Mouse (Mus musculus) myocyte (in vitro differentiated cells): ENCODE measurements at regions not wholly inside any gene's neighbourhood (a gene's known extent, or its start where the extent isn't known, plus 50 kb on each side); places are given as distances from the start of the nearest gene placed in this dataset.

Experiments used
- H3K27me3 ChIP-seq: one replicate; pipeline ENCODE4 v1.6.1; 2011; ENCODE audit not compliant: control insufficient read depth, insufficient read depth, insufficient read length
- H3K36me3 ChIP-seq: one replicate; pipeline ENCODE4 v1.6.1; 2011; ENCODE audit not compliant: control insufficient read depth, insufficient read depth
- H3K4me2 ChIP-seq: one replicate; pipeline ENCODE4 v1.6.1; 2011; ENCODE audit warnings: low read depth, control low read depth
- H3K4me3 ChIP-seq: one replicate; pipeline ENCODE4 v1.5.1; 2011; ENCODE audit warnings: mild to moderate bottlenecking, control low read depth, moderate library complexity
- H3K79me2 ChIP-seq: one replicate; pipeline ENCODE4 v1.6.1; 2011; ENCODE audit not compliant: control insufficient read depth, insufficient read depth
- H3ac ChIP-seq: one replicate; pipeline ENCODE4 v1.6.1; 2011; ENCODE audit not compliant: control insufficient read depth, insufficient read length
- CEBPB ChIP-seq: IDR thresholded peaks from 2 replicates; pipeline ENCODE4 v1.6.1; 2011; ENCODE audit warnings: mild to moderate bottlenecking, moderate library complexity; ENCODE audit not compliant: poor library complexity, insufficient read depth, severe bottlenecking
- E2F4 ChIP-seq: IDR thresholded peaks from one replicate; pipeline ENCODE4 v1.6.1; 2011; ENCODE audit warnings: mild to moderate bottlenecking, control low read depth, moderate library complexity; ENCODE audit not compliant: insufficient read depth
- MAX ChIP-seq: IDR thresholded peaks from one replicate; pipeline ENCODE4 v1.6.1; 2011; ENCODE audit warnings: low read depth, mild to moderate bottlenecking, control low read depth
- MYOD1 ChIP-seq, 3 experiments: IDR thresholded peaks; one replicate each; pipeline ENCODE4 v1.6.1; 2011; ENCODE audit warnings: control low read depth in 2 of 3, low read depth in 2 of 3, mild to moderate bottlenecking in 2 of 3, moderate library complexity in 1 of 3; ENCODE audit not compliant: insufficient read length in 2 of 3, control insufficient read depth in 1 of 3
- MYOG ChIP-seq, 3 experiments: IDR thresholded peaks; one replicate each; pipeline ENCODE4 v1.6.1; 2011; ENCODE audit warnings: control low read depth in 2 of 3, low read depth in 2 of 3, mild to moderate bottlenecking in 2 of 3; ENCODE audit not compliant: insufficient read length in 2 of 3, control insufficient read depth in 1 of 3, insufficient read depth in 1 of 3
- POLR2A ChIP-seq: IDR thresholded peaks from one replicate; pipeline ENCODE4 v1.6.1; 2011; ENCODE audit warnings: low read depth, mild to moderate bottlenecking, control low read depth, moderate library complexity; ENCODE audit not compliant: insufficient read length
- POLR2AphosphoS2 ChIP-seq: IDR thresholded peaks from one replicate; pipeline ENCODE4 v1.6.1; 2011; ENCODE audit warnings: low read depth, control low read depth; ENCODE audit not compliant: insufficient read length
- REST ChIP-seq: IDR thresholded peaks from one replicate; pipeline ENCODE4 v1.6.1; 2011; ENCODE audit warnings: mild to moderate bottlenecking, control low read depth, moderate library complexity; ENCODE audit not compliant: insufficient read depth, insufficient read length
- SRF ChIP-seq: IDR thresholded peaks from one replicate; pipeline ENCODE4 v1.6.1; 2011; ENCODE audit warnings: low read depth; ENCODE audit not compliant: control insufficient read depth, insufficient read length
- TCF12 ChIP-seq: IDR thresholded peaks from one replicate; pipeline ENCODE4 v1.6.1; 2011; ENCODE audit warnings: mild to moderate bottlenecking, control low read depth; ENCODE audit not compliant: poor library complexity, insufficient read depth, severe bottlenecking
- TCF3 ChIP-seq: IDR thresholded peaks from one replicate; pipeline ENCODE4 v1.6.1; 2011; ENCODE audit warnings: low read depth, control low read depth; ENCODE audit not compliant: insufficient read length
- USF1 ChIP-seq: IDR thresholded peaks from one replicate; pipeline ENCODE4 v1.6.1; 2011; ENCODE audit warnings: low read depth, mild to moderate bottlenecking, control low read depth, moderate library complexity

DNA sequence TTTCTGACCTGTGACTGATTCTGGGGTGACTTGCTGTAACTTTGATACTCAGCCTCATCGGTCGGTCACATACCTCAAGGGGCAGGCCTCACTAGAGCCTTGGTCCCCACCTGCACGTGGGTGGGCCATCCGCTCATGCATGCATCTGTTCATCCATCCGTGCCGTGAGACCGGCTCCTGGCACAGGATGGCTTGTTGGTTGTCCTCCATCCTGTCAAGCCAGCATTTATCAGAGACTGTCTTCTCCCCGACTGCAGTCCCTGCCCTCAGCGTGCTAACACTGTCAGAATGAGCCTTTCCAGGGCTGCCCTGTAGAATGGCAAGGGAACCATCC lies 146.2 kb upstream of the Rybp start:
- H3K27me3 ChIP-seq = no peaks in the 10 kb centered on the region
- TF ChIP-seq SRF (no peak), TCF12 (no peak), MYOD1 (IDR thresholded peaks at IDR 0.05; ENCODE audit: control insufficient read depth in 1 of 3, insufficient read length in 2 of 3, low read depth in 2 of 3) (no peak), MYOG (IDR thresholded peaks at IDR 0.05; ENCODE audit: control insufficient read depth in 1 of 3, insufficient read depth in 1 of 3, insufficient read length in 2 of 3, low read depth in 2 of 3) (no peak), CEBPB (no peak)
- no peak overlapping the region for H3ac ChIP-seq

DNA sequence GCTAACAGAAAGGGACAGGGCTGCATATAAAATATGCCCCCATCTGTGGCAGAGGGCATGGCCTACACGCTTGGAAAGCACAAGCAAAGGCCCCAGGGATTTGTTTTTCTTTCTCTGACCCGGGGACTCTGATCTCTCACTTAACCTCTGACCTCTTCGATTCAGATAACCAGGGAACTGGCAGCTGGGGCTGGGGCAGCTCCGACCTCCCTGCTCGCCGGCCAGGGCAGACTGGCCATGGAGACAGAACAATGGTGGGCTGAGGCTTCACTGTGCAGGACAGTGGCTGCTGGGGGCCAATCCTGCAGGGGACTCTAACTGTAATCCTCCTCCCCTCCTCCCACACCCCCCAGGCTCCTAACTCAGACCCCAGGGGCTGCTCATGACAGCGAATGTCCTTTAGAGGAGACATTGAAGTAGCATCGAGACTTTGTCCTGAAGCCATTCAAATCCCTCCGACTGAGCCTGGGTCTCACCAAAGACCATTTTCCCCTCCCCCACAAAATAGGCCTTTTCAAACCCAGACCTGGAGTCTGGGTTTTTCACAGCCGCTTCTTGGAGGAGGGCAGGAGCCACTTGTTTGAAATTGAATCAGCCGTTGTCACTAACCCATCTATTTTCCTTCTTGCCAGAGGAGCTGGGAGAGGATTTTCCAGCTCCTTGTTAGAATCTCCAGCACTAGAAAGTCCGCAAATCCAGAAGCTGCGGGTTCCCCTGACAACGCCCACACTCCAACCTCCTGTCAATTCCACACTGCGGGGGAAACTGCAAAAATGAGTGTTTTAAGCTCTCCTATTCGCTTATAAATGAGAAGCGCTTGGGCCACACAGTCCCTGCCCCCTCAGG lies 145.6 kb upstream of the Rybp start:
- TF ChIP-seq SRF (no peak), TCF12 (no peak), USF1 (no peak), E2F4 (no peak), POLR2A (no peak), MYOG (IDR thresholded peaks at IDR 0.05; ENCODE audit: control insufficient read depth in 1 of 3, insufficient read depth in 1 of 3, insufficient read length in 2 of 3, low read depth in 2 of 3) (no peak), REST (no peak)

More for the DNA sequence above, 146.2 kb upstream of the Rybp start:
- Histone ChIP-seq H3K4me3 (no peak overlapping the region), H3K79me2 (no peaks in the 10 kb centered on the region), H3K36me3 (no peaks in the 10 kb centered on the region), H3K4me2 (no peak overlapping the region)

DNA sequence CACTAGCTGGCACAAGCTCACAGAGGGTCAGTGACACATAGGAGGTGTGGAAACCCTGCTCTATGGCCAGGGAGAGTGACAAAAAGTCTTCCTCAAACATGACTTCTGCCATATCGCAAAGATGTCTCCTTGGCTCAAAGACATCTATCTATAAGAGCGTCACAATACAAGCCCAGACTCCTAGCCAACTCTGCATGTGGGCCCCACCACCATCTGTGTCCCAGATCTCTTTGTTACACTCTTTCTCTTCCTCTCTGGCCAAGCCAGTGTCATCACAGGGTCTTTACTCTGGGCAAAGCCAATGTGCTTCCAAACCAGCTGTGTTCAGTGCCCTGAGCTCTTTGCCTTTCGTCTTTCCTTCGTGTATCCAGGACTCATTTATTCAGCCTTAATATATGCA lies 143.0 kb upstream of the Rybp start:
- Histone ChIP-seq H3K4me2 (no peak overlapping the region), H3K4me3 (no peak overlapping the region), H3K36me3 (no peaks in the 10 kb centered on the region), H3K27me3 (no peaks in the 10 kb centered on the region), H3K79me2 (no peaks in the 10 kb centered on the region), H3ac (no peak overlapping the region)
- TF ChIP-seq TCF3 = no peak
- no peak for TF ChIP-seq E2F4
- no peak for TF ChIP-seq MYOD1 (IDR thresholded peaks at IDR 0.05; ENCODE audit: control insufficient read depth in 1 of 3, insufficient read length in 2 of 3, low read depth in 2 of 3)
- TF ChIP-seq POLR2AphosphoS2 = no peak
- no peak for TF ChIP-seq TCF12
- TF ChIP-seq CEBPB = no peak

More for the DNA sequence above, 145.6 kb upstream of the Rybp start:
- Histone ChIP-seq H3K4me3 (no peak overlapping the region), H3K79me2 (no peaks in the 10 kb centered on the region), H3ac (no peak overlapping the region), H3K27me3 (no peaks in the 10 kb centered on the region), H3K36me3 (no peaks in the 10 kb centered on the region), H3K4me2 (no peak overlapping the region)

DNA sequence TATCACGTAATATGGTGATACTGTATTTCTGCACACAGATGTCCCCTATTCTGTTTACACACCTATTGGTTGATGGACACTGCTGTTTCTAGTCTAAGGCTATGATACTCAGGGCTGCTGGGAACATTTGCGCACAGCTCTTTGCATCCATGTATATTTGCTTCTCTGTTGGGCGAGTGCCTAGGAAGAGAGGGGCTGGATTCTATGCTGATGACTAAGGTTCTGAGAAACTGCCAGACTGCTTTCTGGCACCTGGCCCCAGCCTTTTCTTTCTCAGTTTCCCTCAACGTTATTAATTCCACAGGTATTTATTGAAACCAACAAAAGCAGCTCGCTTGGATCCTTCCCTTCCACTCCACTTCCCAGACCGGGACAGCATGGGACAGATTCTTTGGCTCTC lies 142.2 kb upstream of the Rybp start:
- Histone ChIP-seq H3K79me2 (no peaks in the 10 kb centered on the region), H3K4me3 (no peak overlapping the region), H3K4me2 (no peak overlapping the region), H3ac (no peak overlapping the region), H3K27me3 (no peaks in the 10 kb centered on the region), H3K36me3 (no peaks in the 10 kb centered on the region)
- TF ChIP-seq CEBPB (no peak), E2F4 (no peak), TCF3 (no peak), MYOG (IDR thresholded peaks at IDR 0.05; ENCODE audit: control insufficient read depth in 1 of 3, insufficient read depth in 1 of 3, insufficient read length in 2 of 3, low read depth in 2 of 3) (no peak), SRF (no peak), POLR2A (no peak), TCF12 (no peak), MYOD1 (IDR thresholded peaks at IDR 0.05; ENCODE audit: control insufficient read depth in 1 of 3, insufficient read length in 2 of 3, low read depth in 2 of 3) (no peak), MAX (no peak), USF1 (no peak), REST (no peak), POLR2AphosphoS2 (no peak)

DNA sequence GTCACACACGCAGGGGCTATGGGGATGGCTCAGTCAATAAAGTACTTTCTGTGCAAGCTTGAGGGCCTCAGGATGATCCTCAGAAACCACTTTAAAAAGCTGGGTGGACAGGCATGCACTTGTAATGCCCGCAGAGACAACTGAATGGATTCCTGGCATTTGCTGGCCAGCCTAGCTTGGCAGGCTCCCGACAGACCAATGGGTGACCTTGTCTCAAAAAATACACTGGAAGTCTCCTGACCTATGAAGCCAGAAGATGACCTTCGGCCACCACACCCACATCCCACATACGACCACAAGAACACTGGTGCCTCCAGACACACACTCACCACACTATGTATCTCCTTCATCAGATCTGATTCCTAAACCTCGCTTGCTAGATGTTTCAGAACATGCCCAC lies 141.5 kb upstream of the Rybp start:
- TF ChIP-seq MYOG (IDR thresholded peaks at IDR 0.05; ENCODE audit: control insufficient read depth in 1 of 3, insufficient read depth in 1 of 3, insufficient read length in 2 of 3, low read depth in 2 of 3) = peak in 2 of 3 experiments; percentile 59 to 84
- peak; percentile 34 for TF ChIP-seq TCF12
- TF ChIP-seq E2F4 = no peak
- TF ChIP-seq CEBPB = no peak
- TF ChIP-seq MYOD1 (IDR thresholded peaks at IDR 0.05; ENCODE audit: control insufficient read depth in 1 of 3, insufficient read length in 2 of 3, low read depth in 2 of 3) = peak in 1 of 3 experiments; percentile 39
- no peak for TF ChIP-seq REST
- H3K4me3 ChIP-seq = no peak overlapping the region
- no peaks in the 10 kb centered on the region for H3K79me2 ChIP-seq
- H3K27me3 ChIP-seq = no peaks in the 10 kb centered on the region
- H3ac ChIP-seq = no peak overlapping the region
- no peaks in the 10 kb centered on the region for H3K36me3 ChIP-seq
- H3K4me2 ChIP-seq = peak overlapping the region; percentile 26
